Mouse (Mus musculus) kidney, adult 2 months (tissue): ENCODE results near the gene Tollip.

Source experiments
- CTCF ChIP-seq: fragments of 200-500 bp; conservative IDR thresholded peaks from 2 replicates; pipeline ENCODE4 v1.5.1; 2011; ENCODE audit warnings: low read depth, mild to moderate bottlenecking, control low read depth, low read length, moderate library complexity, mixed read lengths; ENCODE audit not compliant: insufficient read depth, insufficient read length
- POLR2A ChIP-seq: fragments of 200-500 bp; IDR thresholded peaks from one replicate; pipeline ENCODE4 v1.6.1; 2011; ENCODE audit warnings: low read depth, low read length, control low read depth

- TF ChIP-seq CTCF = no peak
- no peak for TF ChIP-seq POLR2A
Measured at GRCm38 (mm10) chr7:141945927-141946326, 27.6 kb upstream of the Tollip start.
